Mouse (Mus musculus): ENCODE results near the gene Zfp652. TPM values are rescaled to one million over a fixed set of nuclear protein-coding genes. Genes with fewer than 3 reads are reported as not detected.

Gene Zfp652
- total and polyA plus RNA-seq, 2 experiments from 2014 or later, result 12.6 to 25.3 TPM

- Histone ChIP-seq H3K4me3 (ENCODE audit: low read depth, low read length) (no peak overlapping the region), H3K27ac (ENCODE audit: low read depth, low read length) (no peak overlapping the region), H3K27me3 (ENCODE audit: insufficient read depth, low read length) (no peaks in the 10 kb centered on the region), H3K36me3 (ENCODE audit: insufficient read depth, low read length) (no peaks in the 10 kb centered on the region), H3K9me3 (ENCODE audit: low read length) (no peaks in the 10 kb centered on the region), H3K9ac (replicated peaks; ENCODE audit: low read length, poor library complexity, severe bottlenecking) (no peak overlapping the region), H3K4me2 (ENCODE audit: low read depth, low read length, poor library complexity, severe bottlenecking) (no peak overlapping the region), H3K4me1 (ENCODE audit: insufficient read depth, low read length) (no peaks in the 10 kb centered on the region)
- no peak for TF ChIP-seq CTCF (IDR thresholded peaks at IDR 0.05)
- ATAC-seq (ENCODE audit: low FRiP score) (no peak), DNase-seq (ENCODE audit: low spot score) (no peak)
- WGBS, result 80% methylated on average over 7 of the region's 7 CpGs
These were observed 23.5 kb upstream of the Zfp652 start for GRCm38 (mm10) chr11:95688981-95689380.

DNA sequence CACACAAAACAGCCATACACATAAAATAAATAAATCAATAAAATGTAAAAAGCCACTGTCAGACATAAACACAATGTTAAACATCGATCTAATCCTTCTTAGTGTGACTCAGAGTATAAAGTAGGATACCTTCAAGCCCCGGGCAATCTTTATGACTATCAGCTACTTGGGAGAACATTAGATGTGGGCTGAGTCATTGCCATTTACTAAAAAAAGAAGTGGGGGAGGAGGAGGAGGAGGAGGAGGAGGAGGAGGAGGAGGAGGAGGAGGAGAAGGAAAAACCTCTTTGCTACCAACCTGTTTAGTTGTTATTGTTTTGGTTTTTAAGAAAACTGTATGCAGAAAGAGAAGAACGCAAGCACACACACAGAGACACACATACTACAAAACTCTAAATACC, 22.9 kb upstream of the Zfp652 start:
- Histone ChIP-seq H3K4me2 (ENCODE audit: low read depth, low read length, poor library complexity, severe bottlenecking) (no peak overlapping the region), H3K27ac (ENCODE audit: low read depth, low read length) (no peak overlapping the region), H3K27me3 (ENCODE audit: insufficient read depth, low read length) (no peaks in the 10 kb centered on the region), H3K9me3 (ENCODE audit: low read length) (no peaks in the 10 kb centered on the region), H3K4me1 (ENCODE audit: insufficient read depth, low read length) (no peaks in the 10 kb centered on the region), H3K4me3 (ENCODE audit: low read depth, low read length) (no peak overlapping the region), H3K36me3 (ENCODE audit: insufficient read depth, low read length) (no peaks in the 10 kb centered on the region), H3K9ac (replicated peaks; ENCODE audit: low read length, poor library complexity, severe bottlenecking) (no peak overlapping the region)
- no peak for DNase-seq (ENCODE audit: low spot score)
- no peak for TF ChIP-seq CTCF (IDR thresholded peaks at IDR 0.05)
- ATAC-seq (ENCODE audit: low FRiP score), result no peak
- WGBS, result 93% methylated on average over 3 of the region's 3 CpGs

- DNase-seq (ENCODE audit: low spot score) (no peak), ATAC-seq (ENCODE audit: low FRiP score) (no peak)
- H3K4me1 ChIP-seq (ENCODE audit: insufficient read depth, low read length), result no peaks in the 10 kb centered on the region
- TF ChIP-seq CTCF (IDR thresholded peaks at IDR 0.05), result no peak
- no peak overlapping the region for H3K4me2 ChIP-seq (ENCODE audit: low read depth, low read length, poor library complexity, severe bottlenecking)
- H3K27me3 ChIP-seq (ENCODE audit: insufficient read depth, low read length), result no peaks in the 10 kb centered on the region
- 79% methylated on average over 5 of the region's 5 CpGs for WGBS
- H3K9me3 ChIP-seq (ENCODE audit: low read length), result no peaks in the 10 kb centered on the region
- no peaks in the 10 kb centered on the region for H3K36me3 ChIP-seq (ENCODE audit: insufficient read depth, low read length)
- H3K4me3 ChIP-seq (ENCODE audit: low read depth, low read length), result no peak overlapping the region
- H3K9ac ChIP-seq (replicated peaks; ENCODE audit: low read length, poor library complexity, severe bottlenecking), result no peak overlapping the region
- H3K27ac ChIP-seq (ENCODE audit: low read depth, low read length), result no peak overlapping the region
These were observed 13.9 kb upstream of the Zfp652 start for GRCm38 (mm10) chr11:95698541-95698940.

- Histone ChIP-seq H3K4me1 (ENCODE audit: insufficient read depth, low read length) (no peaks in the 10 kb centered on the region), H3K27me3 (ENCODE audit: insufficient read depth, low read length) (no peaks in the 10 kb centered on the region), H3K4me2 (ENCODE audit: low read depth, low read length, poor library complexity, severe bottlenecking) (no peak overlapping the region), H3K9ac (replicated peaks; ENCODE audit: low read length, poor library complexity, severe bottlenecking) (no peak overlapping the region), H3K27ac (ENCODE audit: low read depth, low read length) (no peak overlapping the region), H3K9me3 (ENCODE audit: low read length) (no peaks in the 10 kb centered on the region), H3K36me3 (ENCODE audit: insufficient read depth, low read length) (no peaks in the 10 kb centered on the region), H3K4me3 (ENCODE audit: low read depth, low read length) (no peak overlapping the region)
- no peak for TF ChIP-seq CTCF (IDR thresholded peaks at IDR 0.05)
- WGBS, result 87% methylated on average over 13 of the region's 13 CpGs
- DNase-seq (ENCODE audit: low spot score) (no peak), ATAC-seq (ENCODE audit: low FRiP score) (no peak)
These were observed 11.4 kb upstream of the Zfp652 start for GRCm38 (mm10) chr11:95700778-95701739.

- no peak overlapping the region for H3K4me2 ChIP-seq (ENCODE audit: low read depth, low read length, poor library complexity, severe bottlenecking)
- no peak overlapping the region for H3K4me3 ChIP-seq (ENCODE audit: low read depth, low read length)
- no peaks in the 10 kb centered on the region for H3K36me3 ChIP-seq (ENCODE audit: insufficient read depth, low read length)
- no peak overlapping the region for H3K9ac ChIP-seq (replicated peaks; ENCODE audit: low read length, poor library complexity, severe bottlenecking)
- 91% methylated on average over 12 of the region's 12 CpGs for WGBS
- H3K27me3 ChIP-seq (ENCODE audit: insufficient read depth, low read length), result no peaks in the 10 kb centered on the region
- H3K4me1 ChIP-seq (ENCODE audit: insufficient read depth, low read length), result no peaks in the 10 kb centered on the region
- no peak for ATAC-seq (ENCODE audit: low FRiP score)
- no peak for TF ChIP-seq CTCF (IDR thresholded peaks at IDR 0.05)
- DNase-seq (ENCODE audit: low spot score), result no peak
- no peaks in the 10 kb centered on the region for H3K9me3 ChIP-seq (ENCODE audit: low read length)
- H3K27ac ChIP-seq (ENCODE audit: low read depth, low read length), result no peak overlapping the region
These were observed 8.2 kb upstream of the Zfp652 start for GRCm38 (mm10) chr11:95704032-95704969.

Measured in midbrain, postnatal 0 days (tissue).